Mouse (Mus musculus): Measurements from ENCODE around the gene Vmn2r24.
"Not testable (repeated sequence)": the region's sequence is repeated elsewhere in the genome, so short reads cannot be mapped to it uniquely, and the experiment has no call there.

The Vmn2r24 gene

GRCm38 (mm10) chr6:123778579-123778978, at the start of gene Vmn2r24:
Gene Vmn2r24, plus strand, starts transcription at chr6:123778879.
- no peak for DNase-seq (ENCODE audit: low spot score)

GRCm38 (mm10) chr6:123770031-123770430, 8.6 kb upstream of the Vmn2r24 start:
- DNase-seq (ENCODE audit: low spot score), result no peak

- no peak for DNase-seq (ENCODE audit: low spot score)
These were observed 6.2 kb downstream of the Vmn2r24 start for GRCm38 (mm10) chr6:123784857-123785256.

GRCm38 (mm10) chr6:123793746-123794145, 15.1 kb downstream of the Vmn2r24 start:
- DNase-seq (ENCODE audit: low spot score), result no peak

- not testable (repeated sequence) for DNase-seq (ENCODE audit: low spot score)
These were observed 31.6 kb downstream of the Vmn2r24 start for GRCm38 (mm10) chr6:123810291-123810690.

GRCm38 (mm10) chr6:123819951-123820350, 41.3 kb downstream of the Vmn2r24 start:
- no peak for DNase-seq (ENCODE audit: low spot score)

GRCm38 (mm10) chr6:123853363-123853762, 74.7 kb downstream of the Vmn2r24 start, which contains the start of gene Vmn2r25:
Gene Vmn2r25, minus strand, starts transcription at chr6:123853463.
- DNase-seq (ENCODE audit: low spot score), result not testable (repeated sequence)
